Mouse (Mus musculus): ENCODE measurements around the gene Kiss1r.
"Not testable (repeated sequence)": the region's sequence is repeated elsewhere in the genome, so short reads cannot be mapped to it uniquely, and the experiment has no call there.

Gene Kiss1r

GRCm38 (mm10) chr10:79916808-79917531 lies at the start of gene Kiss1r:
TSS of gene Kiss1r (plus strand) at chr10:79916971.
- peak; percentile 78 to 80 for DNase-seq (ENCODE audit: low spot score in 2 of 2)

- DNase-seq (ENCODE audit: low spot score in 2 of 2), result no peak
Observed at GRCm38 (mm10) chr10:79871845-79872244, 44.9 kb upstream of the Kiss1r start.

- DNase-seq (ENCODE audit: low spot score in 2 of 2), result no peak
Observed at GRCm38 (mm10) chr10:79872862-79873261, 43.9 kb upstream of the Kiss1r start.

- no peak for DNase-seq (ENCODE audit: low spot score in 2 of 2)
Observed at GRCm38 (mm10) chr10:79873313-79873712, 43.5 kb upstream of the Kiss1r start.

GRCm38 (mm10) chr10:79873715-79874289 lies 43.0 kb upstream of the Kiss1r start:
- no peak for DNase-seq (ENCODE audit: low spot score in 2 of 2)

- DNase-seq (ENCODE audit: low spot score in 2 of 2), result no peak
Observed at GRCm38 (mm10) chr10:79874290-79874862, 42.4 kb upstream of the Kiss1r start, which contains the start of the genes Prtn3 and Plppr3. TSS of gene Prtn3 (plus strand) at chr10:79874476. TSS of gene Plppr3 (minus strand) at chr10:79874634.

GRCm38 (mm10) chr10:79877174-79877573 lies 39.6 kb upstream of the Kiss1r start:
- DNase-seq (ENCODE audit: low spot score in 2 of 2), result no peak

GRCm38 (mm10) chr10:79877757-79878156 lies 39.0 kb upstream of the Kiss1r start:
- no peak for DNase-seq (ENCODE audit: low spot score in 2 of 2)

- no peak for DNase-seq (ENCODE audit: low spot score in 2 of 2)
Observed at GRCm38 (mm10) chr10:79879527-79879926, 37.2 kb upstream of the Kiss1r start.

- DNase-seq (ENCODE audit: low spot score in 2 of 2), result no peak
Observed at GRCm38 (mm10) chr10:79880721-79881120, 36.0 kb upstream of the Kiss1r start.

- no peak for DNase-seq (ENCODE audit: low spot score in 2 of 2)
Observed at GRCm38 (mm10) chr10:79881981-79882380, 34.8 kb upstream of the Kiss1r start.

GRCm38 (mm10) chr10:79883297-79884084 lies 33.3 kb upstream of the Kiss1r start:
- peak; percentile 58 to 72 for DNase-seq (ENCODE audit: low spot score in 2 of 2)

- DNase-seq (ENCODE audit: low spot score in 2 of 2), result no peak
Observed at GRCm38 (mm10) chr10:79884446-79884845, 32.3 kb upstream of the Kiss1r start.

GRCm38 (mm10) chr10:79884938-79885337 lies 31.8 kb upstream of the Kiss1r start:
- not testable (repeated sequence) for DNase-seq (ENCODE audit: low spot score in 2 of 2)

GRCm38 (mm10) chr10:79886054-79886453 lies 30.7 kb upstream of the Kiss1r start, which contains the start of gene Elane:
TSS of gene Elane (plus strand) at chr10:79886247.
- no peak for DNase-seq (ENCODE audit: low spot score in 2 of 2)

- DNase-seq (ENCODE audit: low spot score in 2 of 2), result no peak
Observed at GRCm38 (mm10) chr10:79886611-79887010, 30.2 kb upstream of the Kiss1r start.

GRCm38 (mm10) chr10:79889386-79889785 lies 27.4 kb upstream of the Kiss1r start:
- DNase-seq (ENCODE audit: low spot score in 2 of 2), result no peak

GRCm38 (mm10) chr10:79890670-79891069 lies 26.1 kb upstream of the Kiss1r start, which contains the start of gene Cfd:
TSS of gene Cfd (plus strand) at chr10:79890853.
- DNase-seq (ENCODE audit: low spot score in 2 of 2), result no peak

GRCm38 (mm10) chr10:79892451-79893118 lies 24.2 kb upstream of the Kiss1r start:
- DNase-seq (ENCODE audit: low spot score in 2 of 2), result peak; percentile 78 to 83

- DNase-seq (ENCODE audit: low spot score in 2 of 2), result no peak
Observed at GRCm38 (mm10) chr10:79896306-79896705, 20.5 kb upstream of the Kiss1r start.

- peak in 1 of 2 experiments; percentile 42 for DNase-seq (ENCODE audit: low spot score in 2 of 2)
Observed at GRCm38 (mm10) chr10:79896814-79897213, 20.0 kb upstream of the Kiss1r start.
